In genomic region chr13:68553391-68553790, GRCm38 (mm10) we compare ENCODE assay signal across 11 mouse cellular contexts. TPM values are rescaled to one million over a fixed set of nuclear protein-coding genes. Genes with fewer than 3 reads are reported as not detected.
A peak's percentile ranks its signal among the peaks of the same experiment; 100 is the strongest.
DNase-seq lines count a peak whose midpoint lies in the region; ATAC-seq and TF ChIP-seq lines count a peak whose summit lies in the region.
"Not testable (repeated sequence)": the region's sequence is repeated elsewhere in the genome, so short reads cannot be mapped to it uniquely, and the experiment has no call there.
"Had no signal": no experiment of that assay in that cellular context is flagged by ENCODE, and none has a peak within 500 bp of the region (broad histone marks: within the 10 kb centered on the region; RNA-seq: fewer than 3 reads in every experiment).

No protein-coding gene starts in this region.

- H3K4me3 ChIP-seq in bone marrow, adult 2 months (replicated peaks; ENCODE audit: control insufficient read depth, low read depth, low read length); heart, adult 2 months; hindbrain, embryonic 16.5 days (ENCODE audit: low read length); layer of hippocampus, adult 2 months; lung, embryonic 14.5 days (ENCODE audit: low read depth, low read length): not testable (repeated sequence)

- 22% methylated on average over 6 of the region's 6 CpGs for WGBS in bone marrow, adult 2 months
- WGBS in heart, adult 2 months = 23% methylated on average over 6 of the region's 6 CpGs
- 32% methylated on average over 4 of the region's 6 CpGs for WGBS in hindbrain, embryonic 16.5 days
- 21% methylated on average over 4 of the region's 6 CpGs for WGBS in lung, embryonic 14.5 days

- not testable (repeated sequence) for H3K36me3 ChIP-seq in heart, adult 2 months (ENCODE audit: control insufficient read depth, insufficient read depth, low read length); hindbrain, embryonic 16.5 days (ENCODE audit: control insufficient read depth, insufficient read depth, low read length); lung, embryonic 14.5 days (ENCODE audit: insufficient read depth)

- TF ChIP-seq EP300 in heart, adult 2 months (IDR thresholded peaks at IDR 0.05; ENCODE audit: insufficient read depth, low read depth, low read length) = not testable (repeated sequence)

- not testable (repeated sequence) for H3K27me3 ChIP-seq in heart, adult 2 months (ENCODE audit: control insufficient read depth, insufficient read depth, low read length); hindbrain, embryonic 16.5 days (replicated peaks; ENCODE audit: control insufficient read depth, insufficient read depth, low read length); lung, embryonic 14.5 days (ENCODE audit: insufficient read depth, low read length)

- TF ChIP-seq POLR2A in bone marrow, adult 2 months (IDR thresholded peaks at IDR 0.05; ENCODE audit: borderline replicate concordance, control insufficient read depth, low read depth, low read length); heart, adult 2 months (IDR thresholded peaks at IDR 0.05; ENCODE audit: insufficient read depth, low read depth, low read length): not testable (repeated sequence)

- not testable (repeated sequence) for H3K27ac ChIP-seq in bone marrow, adult 2 months (ENCODE audit: control insufficient read depth, insufficient read depth, low read depth, low read length, poor library complexity); heart, adult 2 months; hindbrain, embryonic 16.5 days (ENCODE audit: low read depth, low read length); layer of hippocampus, adult 2 months; lung, embryonic 14.5 days (ENCODE audit: low read depth)

- intact Hi-C loops in heart, adult 2 months (cut with DNase I) = not testable (repeated sequence)

- not testable (repeated sequence) for H3K4me2 ChIP-seq in hindbrain, embryonic 16.5 days (ENCODE audit: low read length); lung, embryonic 14.5 days

- ATAC-seq in hindbrain, embryonic 16.5 days = peak; percentile 88
- ATAC-seq in lung, embryonic 14.5 days (ENCODE audit: insufficient read depth) = not testable (repeated sequence)

- not testable (repeated sequence) for H3K9me3 ChIP-seq in hindbrain, embryonic 16.5 days (ENCODE audit: control insufficient read depth, low read length); lung, embryonic 14.5 days (ENCODE audit: low read depth, low read length)

- H3K4me1 ChIP-seq in bone marrow, adult 2 months (ENCODE audit: control insufficient read depth, insufficient read depth, low read length); heart, adult 2 months (ENCODE audit: control insufficient read depth, insufficient read depth, low read length); hindbrain, embryonic 16.5 days (ENCODE audit: control insufficient read depth, insufficient read depth, low read depth, low read length); lung, embryonic 14.5 days (ENCODE audit: insufficient read depth): not testable (repeated sequence)

- DNase-seq in embryo, embryonic 11 days = peak; percentile 36
- DNase-seq in heart, adult 2 months = not testable (repeated sequence)
- peak in 1 of 2 experiments; percentile 35 for DNase-seq in layer of hippocampus, adult 2 months (ENCODE audit: low spot score in 2 of 2)
- DNase-seq in lung, embryonic 14.5 days = peak; percentile 64
- peak; percentile 18 for DNase-seq in neural tube, embryonic 10.5 days (ENCODE audit: extremely low spot score, low spot score)

- TF ChIP-seq CTCF in bone marrow, adult 2 months (IDR thresholded peaks at IDR 0.05; ENCODE audit: control insufficient read depth, insufficient read depth, low read length) = 0 out of 2 replicates have a peak, but pooled peaks have one; percentile 13
- TF ChIP-seq CTCF in heart, adult 2 months (IDR thresholded peaks at IDR 0.05) = peak; percentile 38
- TF ChIP-seq CTCF in layer of hippocampus, adult 2 months (conservative IDR thresholded peaks at IDR 0.05) = peak; percentile 58
- peak; percentile 65 for TF ChIP-seq CTCF in lung, embryonic 14.5 days (IDR thresholded peaks at IDR 0.05; ENCODE audit: low read depth)

- not testable (repeated sequence) for H3K9ac ChIP-seq in heart, adult 2 months (ENCODE audit: low read depth, low read length); hindbrain, embryonic 16.5 days (ENCODE audit: low read depth, low read length); lung, embryonic 14.5 days

- H3K79me2 ChIP-seq in heart, adult 2 months (replicated peaks; ENCODE audit: control insufficient read depth, insufficient read depth, low read length) = not testable (repeated sequence)

RNA-seq across cellular contexts. Expression of gene Mtrr, which starts 28.6 kb away (rescaled TPM):
- polyA plus RNA-seq in bone marrow, adult 2 months (2011; ENCODE audit: insufficient read depth, insufficient read length, low replicate concordance, missing spikeins) = 5.0 and 5.8 TPM in 2 replicates
- total RNA-seq in heart, adult 2 months (2021) = 10 to 100 TPM; 15.8 to 19.3 TPM
- polyA plus RNA-seq in heart, adult 2 months (2012; rRNA removed) = 9.2 and 10.5 TPM in 2 replicates
- polyA plus RNA-seq in hindbrain, embryonic 16.5 days (2015; fragmentation: Nextera tagmentation; extraction: Ambion mirVana) = 10.6 and 12.6 TPM in 2 replicates
- 10 to 100 TPM; 24.0 to 26.8 TPM for total RNA-seq in layer of hippocampus, adult 2 months (2021)
- polyA plus RNA-seq in lung, embryonic 14.5 days (2014; fragmentation: Nextera tagmentation; extraction: Ambion mirVana) = 21.6 and 23.8 TPM in 2 replicates

RNA-seq across cellular contexts. Expression of gene Fastkd3, which starts 28.6 kb away (rescaled TPM):
- polyA plus RNA-seq in bone marrow, adult 2 months (2011; ENCODE audit: insufficient read depth, insufficient read length, low replicate concordance, missing spikeins) = 8.1 and 12.9 TPM in 2 replicates
- total RNA-seq in heart, adult 2 months (2021) = 10 to 100 TPM; 12.0 to 15.2 TPM
- 13.3 and 15.7 TPM in 2 replicates for polyA plus RNA-seq in heart, adult 2 months (2012; rRNA removed)
- polyA plus RNA-seq in hindbrain, embryonic 16.5 days (2015; fragmentation: Nextera tagmentation; extraction: Ambion mirVana) = 21.9 and 22.3 TPM in 2 replicates
- total RNA-seq in layer of hippocampus, adult 2 months (2021) = 10 to 100 TPM; 18.3 to 19.2 TPM
- polyA plus RNA-seq in lung, embryonic 14.5 days (2014; fragmentation: Nextera tagmentation; extraction: Ambion mirVana) = 39.1 and 41.0 TPM in 2 replicates

RNA-seq across cellular contexts. Expression of gene 1700001L19Rik, which starts 43.8 kb away (rescaled TPM):
- polyA plus RNA-seq in bone marrow, adult 2 months (2011; ENCODE audit: insufficient read depth, insufficient read length, low replicate concordance, missing spikeins) = not detected in 2 replicates
- total RNA-seq in heart, adult 2 months (2021) = not detected
- polyA plus RNA-seq in heart, adult 2 months (2012; rRNA removed) = 0.10 TPM in 1 of 2 replicates, not detected in the other
- polyA plus RNA-seq in hindbrain, embryonic 16.5 days (2015; fragmentation: Nextera tagmentation; extraction: Ambion mirVana) = 9.4 and 14.4 TPM in 2 replicates
- total RNA-seq in layer of hippocampus, adult 2 months (2021) = 10 to 100 TPM; 11.8 to 16.0 TPM
- 0.65 and 0.83 TPM in 2 replicates for polyA plus RNA-seq in lung, embryonic 14.5 days (2014; fragmentation: Nextera tagmentation; extraction: Ambion mirVana)
- total RNA-seq: gastrocnemius, postnatal 25 days; megakaryocyte-erythroid progenitor cell, adult 5-6 weeks had no signal
- polyA plus RNA-seq: erythroblast, embryonic 14.5 days; inflammation-experienced regulatory T-cells, adult 6 months had no signal

Comparison
In these comparisons a context has a peak if more than half of its experiments do, and no peak if none do; other contexts are left out.
1. CTCF ChIP-seq: peak in every context shown above with its lines; median percentile 65 in lung, embryonic 14.5 days; 58 in layer of hippocampus, adult 2 months; 38 in heart, adult 2 months; 13 in bone marrow, adult 2 months.